ENCODE assay signal across 8 mouse cellular contexts in genomic region chr11:69765221-69766125, GRCm38 (mm10). TPM values are rescaled to one million over a fixed set of nuclear protein-coding genes. Genes with fewer than 3 reads are reported as not detected.
DNase-seq lines count a peak whose midpoint lies in the region; ATAC-seq lines count a peak whose summit lies in the region.

Gene Zbtb4, plus strand, starts transcription at chr11:69765912.

- H3K4me1 ChIP-seq in embryonic facial prominence, embryonic 11.5 days (ENCODE audit: control insufficient read depth, insufficient read depth, low read length): peaks cover under 1% of the 10 kb centered on the region
- peaks cover 38% of the 10 kb centered on the region for H3K4me1 ChIP-seq in heart, embryonic 12.5 days (replicated peaks)
- peaks cover 33% of the 10 kb centered on the region for H3K4me1 ChIP-seq in kidney, embryonic 15.5 days
- H3K4me1 ChIP-seq in liver, embryonic 13.5 days (replicated peaks): peaks cover 43% of the 10 kb centered on the region

- ATAC-seq in embryonic facial prominence, embryonic 11.5 days (replicated peaks; ENCODE audit: insufficient number of reproducible peaks, low FRiP score, low TSS enrichment, low read depth): peak; percentile 69
- ATAC-seq in heart, embryonic 12.5 days (ENCODE audit: insufficient number of reproducible peaks, low FRiP score): peak; percentile 60
- peak; percentile 62 for ATAC-seq in kidney, embryonic 15.5 days (replicated peaks; ENCODE audit: low FRiP score)
- ATAC-seq in liver, embryonic 13.5 days (ENCODE audit: low read depth): peak; percentile 42; the same call in 1 of the 2 replicates

- H3K9ac ChIP-seq in embryonic facial prominence, embryonic 11.5 days (replicated peaks; ENCODE audit: low read length): peak within 1 kb of the TSS; percentile 91
- peak within 1 kb of the TSS; percentile 96 for H3K9ac ChIP-seq in heart, embryonic 12.5 days
- H3K9ac ChIP-seq in kidney, embryonic 15.5 days: peak within 1 kb of the TSS; percentile 94
- peak within 1 kb of the TSS; percentile 83 for H3K9ac ChIP-seq in liver, embryonic 13.5 days

- 25% methylated on average over 34 of the region's 55 CpGs for WGBS in embryonic facial prominence, embryonic 11.5 days
- 20% methylated on average over 43 of the region's 55 CpGs for WGBS in heart, embryonic 12.5 days
- 14% methylated on average over 51 of the region's 55 CpGs for WGBS in kidney, embryonic 15.5 days
- WGBS in liver, embryonic 13.5 days (ENCODE audit: insufficient replicate concordance): 22% methylated on average over 42 of the region's 55 CpGs

- no peaks in the 10 kb centered on the region for H3K27me3 ChIP-seq in embryonic facial prominence, embryonic 11.5 days (ENCODE audit: control insufficient read depth, insufficient read depth, low read length)
- H3K27me3 ChIP-seq in heart, embryonic 12.5 days (replicated peaks): no peaks in the 10 kb centered on the region
- H3K27me3 ChIP-seq in kidney, embryonic 15.5 days: no peaks in the 10 kb centered on the region
- peaks cover 6% of the 10 kb centered on the region; the same call in 1 of the 2 replicates for H3K27me3 ChIP-seq in liver, embryonic 13.5 days

- H3K36me3 ChIP-seq in embryonic facial prominence, embryonic 11.5 days (replicated peaks; ENCODE audit: control insufficient read depth, insufficient read depth, low read depth, low read length): no peaks in the 10 kb centered on the region
- H3K36me3 ChIP-seq in heart, embryonic 12.5 days: no peaks in the 10 kb centered on the region
- no peaks in the 10 kb centered on the region for H3K36me3 ChIP-seq in kidney, embryonic 15.5 days
- no peaks in the 10 kb centered on the region for H3K36me3 ChIP-seq in liver, embryonic 13.5 days

- no peaks in the 10 kb centered on the region for H3K9me3 ChIP-seq in embryonic facial prominence, embryonic 11.5 days (replicated peaks; ENCODE audit: control insufficient read depth, low read length)
- H3K9me3 ChIP-seq in heart, embryonic 12.5 days (replicated peaks): no peaks in the 10 kb centered on the region
- H3K9me3 ChIP-seq in kidney, embryonic 15.5 days (replicated peaks): no peaks in the 10 kb centered on the region
- H3K9me3 ChIP-seq in liver, embryonic 13.5 days (replicated peaks): no peaks in the 10 kb centered on the region

- DNase-seq in CD8-positive naive resting alpha-beta T cell, adult 2 months (ENCODE audit: low read depth in 2 of 2, low spot score in 2 of 2): peak; percentile 23 to 30
- peak; percentile 55 to 79 for DNase-seq in adrenal gland, adult (ENCODE audit: inconsistent age in 2 of 2, low spot score in 1 of 2)
- DNase-seq in embryonic facial prominence, embryonic 11.5 days (ENCODE audit: low spot score): peak; percentile 47
- DNase-seq in liver, embryonic 13.5 days: no peak
- peak; percentile 50 for DNase-seq in neural tube, embryonic 10.5 days (ENCODE audit: extremely low spot score, low spot score)
- DNase-seq in thymus, postnatal 36 days: peak; percentile 47 to 58

- peak within 1 kb of the TSS; percentile 80 for H3K4me3 ChIP-seq in embryonic facial prominence, embryonic 11.5 days (ENCODE audit: low read depth, low read length)
- H3K4me3 ChIP-seq in heart, embryonic 12.5 days: peak within 1 kb of the TSS; percentile 80
- H3K4me3 ChIP-seq in kidney, embryonic 15.5 days (replicated peaks): peak within 1 kb of the TSS; percentile 86
- H3K4me3 ChIP-seq in liver, embryonic 13.5 days (replicated peaks): peak within 1 kb of the TSS; percentile 76

- peak within 1 kb of the TSS; percentile 52 for H3K27ac ChIP-seq in embryonic facial prominence, embryonic 11.5 days (replicated peaks; ENCODE audit: low read depth, low read length)
- peak within 1 kb of the TSS; percentile 93 for H3K27ac ChIP-seq in heart, embryonic 12.5 days (ENCODE audit: poor library complexity, severe bottlenecking)
- H3K27ac ChIP-seq in kidney, embryonic 15.5 days: peak within 1 kb of the TSS; percentile 87
- H3K27ac ChIP-seq in liver, embryonic 13.5 days: peak within 1 kb of the TSS; percentile 72

- peak within 1 kb of the TSS; percentile 84 for H3K4me2 ChIP-seq in embryonic facial prominence, embryonic 11.5 days (ENCODE audit: low read depth, low read length)
- H3K4me2 ChIP-seq in heart, embryonic 12.5 days: peak within 1 kb of the TSS; percentile 75
- H3K4me2 ChIP-seq in kidney, embryonic 15.5 days: peak within 1 kb of the TSS; percentile 75
- peak within 1 kb of the TSS; percentile 94 for H3K4me2 ChIP-seq in liver, embryonic 13.5 days

RNA-seq across cellular contexts. Expression of gene Zbtb4, which starts in this region (rescaled TPM):
- 1.1 and 1.2 TPM in 2 replicates for polyA plus RNA-seq in embryonic facial prominence, embryonic 11.5 days (2014; fragmentation: Nextera tagmentation; extraction: Ambion mirVana)
- polyA plus RNA-seq in heart, embryonic 12.5 days (2016; fragmentation: Nextera tagmentation; extraction: Ambion mirVana): 2.9 and 3.3 TPM in 2 replicates
- 1.9 and 2.8 TPM in 2 replicates for polyA plus RNA-seq in kidney, embryonic 15.5 days (2015; fragmentation: Nextera tagmentation; extraction: Ambion mirVana)
- 0.38 and 0.43 TPM in 2 replicates for polyA plus RNA-seq in liver, embryonic 13.5 days (2015; fragmentation: Nextera tagmentation; extraction: Ambion mirVana)

Comparison
In these comparisons a context has a peak if more than half of its experiments do, and no peak if none do; other contexts are left out.
1. Peak in ATAC-seq, H3K4me3 ChIP-seq, H3K27ac ChIP-seq, H3K9ac ChIP-seq and H3K4me2 ChIP-seq in liver, embryonic 13.5 days; RNA of the gene not detected or under 1 TPM.